Mouse (Mus musculus) urinary bladder, postnatal 36 days (tissue): ENCODE results near the gene Ntrk3.
A peak's percentile ranks its signal among the peaks of the same experiment; 100 is the strongest.

Experiments used
- DNase-seq, 2 experiments: peaks; one replicate each; pipeline ENCODE4 v3.0.0; 2022; ENCODE audit warnings: low spot score in 2 of 2, mixed read lengths in 1 of 2

The Ntrk3 gene

DNA sequence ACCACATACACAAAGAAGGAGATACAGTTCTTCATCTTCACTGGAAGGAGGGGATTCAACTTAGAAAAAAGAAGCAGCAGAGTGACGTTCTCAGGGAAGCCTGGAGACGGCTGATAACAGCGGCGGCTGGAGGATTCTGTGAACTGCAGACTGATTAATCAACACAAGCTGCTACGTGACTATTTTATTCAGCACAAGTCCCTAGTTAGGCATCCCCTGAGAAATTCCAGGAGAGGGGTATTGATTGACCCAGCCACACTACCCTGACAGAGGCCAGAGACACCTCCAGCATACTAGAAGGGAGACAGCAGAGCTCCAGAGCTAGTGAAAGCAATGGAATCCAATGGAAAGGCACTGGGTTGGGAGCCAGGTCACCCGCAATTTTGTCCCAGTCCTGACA is 516.1 kb downstream of the Ntrk3 start:
- no peak for DNase-seq

DNA sequence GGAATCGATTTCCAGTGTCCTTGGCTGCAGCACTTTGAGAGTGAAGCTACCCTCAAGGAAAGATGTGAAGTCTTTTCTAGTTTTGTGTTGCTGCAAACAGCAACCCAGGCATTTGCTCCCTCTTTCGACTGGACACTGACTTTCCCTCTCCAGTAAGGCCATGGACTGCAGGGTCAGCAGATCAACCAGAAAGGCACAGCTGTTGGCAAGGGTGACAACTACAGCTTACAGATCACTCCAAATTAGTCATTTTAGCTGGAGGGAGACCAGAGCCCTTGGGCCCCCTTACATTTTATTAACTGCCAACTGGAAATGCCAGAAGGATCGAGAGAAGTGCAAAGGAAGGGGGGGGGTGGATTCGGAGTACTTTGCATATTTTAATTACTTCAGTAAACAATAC is 516.9 kb downstream of the Ntrk3 start:
- DNase-seq = no peak

DNA sequence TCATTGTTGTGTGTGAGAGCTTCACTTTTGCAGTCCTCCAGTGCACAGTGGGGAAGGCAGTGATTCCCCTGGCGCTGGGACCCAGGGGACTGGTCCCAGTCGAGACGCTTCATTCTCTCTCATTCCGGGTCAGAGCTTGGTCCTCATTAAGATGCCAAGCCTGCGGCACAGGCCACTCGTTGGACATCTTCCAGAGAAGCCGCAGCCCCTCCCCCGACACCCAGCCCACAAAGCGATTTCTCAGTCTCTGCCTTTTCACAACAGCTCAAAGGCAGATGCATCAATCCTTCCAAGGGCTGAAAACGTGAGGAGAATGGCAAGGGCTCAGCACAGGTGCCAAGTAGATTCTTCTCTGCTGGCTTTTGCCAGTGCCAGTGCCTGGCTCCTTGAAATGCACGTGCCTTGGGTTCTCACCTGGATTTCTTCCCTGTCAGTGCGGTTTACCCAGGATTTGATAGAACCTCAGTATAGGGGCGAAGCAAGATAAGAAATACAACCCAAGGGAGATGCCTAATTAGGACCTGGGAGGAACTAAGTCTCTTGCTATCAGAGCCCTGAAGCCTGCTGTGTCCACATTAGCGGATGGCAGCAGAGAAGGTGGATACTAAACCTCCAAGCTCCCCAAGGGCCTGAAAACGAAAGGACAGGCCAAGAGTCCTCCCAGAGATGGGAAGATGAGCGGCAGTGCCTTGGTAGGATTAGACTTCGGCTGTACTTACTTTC is 546.7 kb downstream of the Ntrk3 start:
- DNase-seq = peak in 1 of 2 experiments; percentile 1

DNA sequence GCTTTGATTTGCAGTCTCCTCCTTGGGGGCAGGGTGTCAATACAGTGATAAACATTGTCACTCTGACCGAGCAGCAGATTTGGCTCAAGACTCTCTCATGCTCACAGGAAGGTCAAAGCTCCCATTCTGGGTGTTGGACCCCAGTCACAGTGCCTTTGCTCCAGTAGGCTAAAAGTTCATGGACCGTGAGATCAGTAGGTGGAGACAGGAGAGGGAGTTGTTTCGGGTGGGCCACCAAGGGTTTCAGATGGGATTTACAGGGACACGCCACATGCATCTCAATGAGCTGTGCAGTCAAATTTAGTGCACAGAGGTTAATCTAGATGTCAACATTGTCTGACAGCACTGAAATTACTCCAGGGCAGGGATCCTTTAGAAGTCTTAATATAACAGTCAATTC is 552.2 kb downstream of the Ntrk3 start:
- DNase-seq = no peak

DNA sequence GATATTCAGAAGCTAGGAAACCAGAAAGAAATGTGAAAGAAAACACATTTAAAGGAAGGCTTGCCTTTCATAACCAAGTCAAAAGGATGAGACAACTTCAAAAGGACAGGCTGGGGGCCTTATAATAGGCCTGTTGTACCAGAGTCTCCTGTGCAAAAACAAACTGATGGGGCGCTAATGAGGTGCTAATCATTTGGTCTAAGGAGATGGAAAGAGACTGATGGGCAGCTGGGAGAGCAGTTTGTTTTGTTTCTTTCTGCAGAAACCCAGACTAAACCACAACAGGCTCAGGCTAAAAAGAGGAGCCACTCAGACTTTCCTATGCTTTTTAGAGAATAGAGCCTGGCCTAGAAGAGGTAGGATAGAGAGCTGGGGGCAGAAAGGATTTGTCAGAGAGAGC is 554.4 kb downstream of the Ntrk3 start:
- no peak for DNase-seq

DNA sequence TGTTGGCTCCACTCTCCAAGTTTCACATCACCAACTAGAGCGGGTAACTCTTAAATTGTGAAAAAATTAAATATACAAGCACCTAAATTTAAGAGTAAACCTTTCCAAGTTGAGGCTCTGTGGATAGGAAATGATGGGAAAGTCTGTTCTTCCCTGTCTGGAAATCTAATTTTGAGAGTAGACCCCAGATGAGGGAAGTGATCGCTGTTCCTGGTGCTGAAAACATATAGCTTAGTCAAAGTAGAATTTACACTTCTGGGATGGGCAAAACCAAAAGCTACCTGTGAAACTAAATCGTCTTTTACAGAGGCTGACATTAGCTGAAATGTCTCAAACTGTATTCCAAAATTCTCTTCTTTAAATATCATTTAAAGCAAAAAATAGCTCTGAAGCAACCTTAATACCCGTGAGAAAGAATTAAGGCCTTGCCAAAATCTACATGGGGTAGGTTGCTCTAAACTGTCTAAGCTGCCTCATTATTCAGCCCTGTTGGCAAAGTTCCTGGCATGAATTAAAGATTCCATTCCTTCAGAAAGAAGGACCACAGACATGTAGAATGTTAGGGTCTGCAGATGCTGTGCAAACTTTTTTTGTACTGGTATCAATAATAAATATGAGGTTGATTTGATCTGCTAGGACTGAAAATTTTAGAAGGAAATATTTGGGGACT is 557.7 kb downstream of the Ntrk3 start:
- DNase-seq = no peak

DNA sequence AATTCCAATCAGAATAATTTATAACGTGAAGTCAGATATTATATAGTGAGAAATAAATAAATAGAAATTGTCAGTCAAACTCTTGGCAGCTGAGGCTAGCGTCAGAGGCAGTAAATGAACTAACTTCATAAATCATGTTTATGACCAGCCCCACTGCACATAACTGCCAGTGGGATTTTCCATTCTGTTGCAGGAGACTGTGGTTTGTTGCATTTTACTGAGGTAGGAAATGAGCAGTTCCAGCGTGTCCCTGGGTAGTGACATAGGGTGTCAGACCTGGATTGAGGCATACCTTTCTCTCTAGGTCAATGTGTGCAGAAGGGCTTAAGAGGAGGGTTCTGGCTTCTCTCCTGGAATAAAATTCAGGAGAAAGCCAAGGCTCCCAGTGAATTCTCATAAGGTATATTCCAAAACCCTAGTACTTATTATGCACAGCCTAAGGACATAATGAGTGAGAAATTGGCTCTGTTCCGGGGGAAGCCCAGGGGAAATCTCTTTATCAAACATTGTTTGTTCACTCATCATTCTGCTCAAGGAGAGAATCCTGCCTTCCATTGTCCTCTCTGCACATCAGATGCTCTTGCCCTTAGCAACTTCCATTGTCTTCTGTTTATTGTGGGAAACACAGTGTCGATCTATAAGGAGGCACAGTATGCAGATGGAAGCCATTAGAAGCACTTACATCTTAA is 565.4 kb downstream of the Ntrk3 start:
- no peak for DNase-seq

DNA sequence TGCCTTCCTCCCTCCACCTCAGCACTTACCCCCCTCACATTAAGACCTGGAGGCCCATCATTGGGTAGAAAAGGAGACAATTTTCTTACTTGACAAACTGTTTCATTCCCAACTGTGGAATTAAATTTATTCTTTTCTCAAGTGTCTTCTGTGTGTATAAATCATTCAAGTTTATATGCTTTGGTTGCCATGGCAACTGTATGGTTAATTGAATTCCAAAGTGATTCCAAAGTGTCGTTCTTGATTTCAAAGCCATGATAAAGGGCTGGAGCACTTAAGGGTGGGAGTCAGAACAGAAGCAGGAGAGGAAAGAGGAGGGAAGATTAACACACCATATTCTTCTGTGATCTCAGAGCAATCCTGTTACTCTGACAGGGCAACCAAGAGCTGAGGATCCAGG is 572.3 kb downstream of the Ntrk3 start:
- DNase-seq = no peak

DNA sequence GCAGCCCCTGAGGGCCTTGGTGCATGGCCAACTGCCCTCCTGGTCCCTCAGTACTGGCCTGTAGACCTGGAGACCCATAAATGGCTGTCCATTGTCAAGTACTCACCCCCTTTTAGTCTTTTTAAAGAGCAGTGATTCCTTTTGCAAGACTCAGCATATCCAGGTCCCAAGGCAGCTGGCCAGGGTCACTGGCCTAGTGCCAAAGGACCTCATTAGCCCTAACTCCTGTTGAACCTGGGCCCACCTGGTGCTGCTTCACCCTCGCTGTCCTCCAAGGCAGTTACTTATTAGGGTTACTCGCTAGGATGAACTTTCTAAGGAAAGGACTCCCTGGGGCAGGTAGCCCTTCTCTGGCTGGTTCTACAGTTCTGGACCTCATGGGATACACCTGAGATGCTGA is 579.9 kb downstream of the Ntrk3 start:
- no peak for DNase-seq

DNA sequence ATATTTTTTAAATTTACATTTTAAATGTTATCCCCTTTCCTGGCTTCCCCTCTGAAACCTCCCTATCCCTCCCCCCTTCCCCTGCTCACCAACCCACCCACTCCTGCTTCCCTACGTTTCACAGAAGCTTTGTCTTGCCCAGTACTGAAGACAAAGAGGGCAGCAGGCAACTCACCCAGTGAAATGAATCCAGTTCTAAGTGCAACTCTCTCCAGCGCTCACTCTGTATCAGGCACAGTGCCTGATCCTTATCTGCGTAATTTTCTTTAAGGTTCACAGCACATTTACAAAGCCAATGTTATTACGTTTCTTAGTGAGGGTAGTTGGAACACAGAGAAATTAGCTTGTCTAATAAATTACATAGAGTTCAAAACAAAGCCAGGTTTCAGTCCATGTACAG is 592.6 kb downstream of the Ntrk3 start:
- DNase-seq = no peak

DNA sequence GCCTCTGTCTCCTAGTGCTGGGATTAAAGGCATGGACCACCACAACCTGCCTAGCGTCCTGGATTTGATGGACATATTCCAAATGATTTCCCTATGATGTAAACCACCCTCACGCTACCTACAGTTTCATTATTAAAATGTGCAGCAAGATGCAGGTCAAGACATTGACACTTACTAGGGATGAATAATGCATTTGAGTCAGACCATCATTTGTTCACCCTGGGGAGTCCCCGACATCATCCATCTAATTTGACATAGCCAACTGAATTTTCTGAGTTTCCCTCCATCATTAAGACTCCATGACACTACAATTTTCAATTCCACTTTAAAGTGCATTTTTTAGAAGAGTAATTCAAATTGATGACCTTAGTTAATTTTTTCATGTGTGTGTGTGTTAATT is 593.0 kb downstream of the Ntrk3 start:
- DNase-seq = no peak

DNA sequence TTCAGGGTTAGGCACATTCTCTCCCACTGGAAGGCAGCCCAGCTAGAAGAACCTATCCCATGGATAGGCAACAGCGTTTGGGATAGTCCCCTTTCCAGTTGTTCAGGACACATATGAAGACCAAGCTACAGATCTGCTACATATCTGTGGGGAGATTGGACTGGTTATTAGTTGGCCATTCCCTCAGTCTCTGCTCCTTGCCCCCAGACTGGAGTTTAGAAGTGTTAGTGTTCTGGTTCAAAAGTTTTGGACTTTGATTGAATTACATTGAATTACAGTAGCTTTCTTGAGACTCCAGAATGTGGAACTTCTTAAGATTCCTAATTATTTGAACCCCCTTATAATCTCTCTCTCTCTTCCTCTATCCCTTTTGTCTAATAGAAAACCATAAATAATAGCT is 607.8 kb downstream of the Ntrk3 start:
- DNase-seq = no peak
